Mouse (Mus musculus) heart, embryonic 11.5 days (tissue): ENCODE measurements around the gene Ripk3. TPM values are rescaled to one million over a fixed set of nuclear protein-coding genes. Genes with fewer than 3 reads are reported as not detected.
A peak's percentile ranks its signal among the peaks of the same experiment; 100 is the strongest.

Source experiments
- ATAC-seq: fragments of 200-750 bp; cut with Nextera tagmentation; replicated peaks from 2 replicates; pipeline ENCODE4 v1.8.0; 2017; ENCODE audit warnings: moderate library complexity; ENCODE audit not compliant: insufficient number of reproducible peaks, low FRiP score, low TSS enrichment
- H3K27ac ChIP-seq: fragments of 300-500 bp; sonication (generic); 2 replicates; pipeline ENCODE4 v1.5.1; 2014; ENCODE audit warnings: mild to moderate bottlenecking, low read depth, low read length
- H3K27me3 ChIP-seq: fragments of 300-500 bp; sonication (generic); 2 replicates; pipeline ENCODE4 v1.6.1; 2014; ENCODE audit warnings: mild to moderate bottlenecking, low read length, mixed read lengths; ENCODE audit not compliant: control insufficient read depth, insufficient read depth
- H3K36me3 ChIP-seq: fragments of 300-500 bp; sonication (generic); 2 replicates; pipeline ENCODE4 v1.6.1; 2014; ENCODE audit warnings: mild to moderate bottlenecking, low read length, moderate library complexity, mixed read lengths; ENCODE audit not compliant: control insufficient read depth, insufficient read depth
- H3K4me1 ChIP-seq: fragments of 300-500 bp; sonication (generic); 2 replicates; pipeline ENCODE4 v1.6.1; 2014; ENCODE audit warnings: low read length; ENCODE audit not compliant: control insufficient read depth, insufficient read depth
- H3K4me2 ChIP-seq: fragments of 300-500 bp; sonication (generic); 2 replicates; pipeline ENCODE4 v1.6.1; 2014; ENCODE audit warnings: mild to moderate bottlenecking, moderate library complexity
- H3K4me3 ChIP-seq: fragments of 300-500 bp; sonication (generic); 2 replicates; pipeline ENCODE4 v1.5.1; 2014; ENCODE audit warnings: low read depth, low read length
- H3K9ac ChIP-seq: fragments of 300-500 bp; sonication (generic); 2 replicates; pipeline ENCODE4 v1.6.1; 2014; ENCODE audit warnings: mild to moderate bottlenecking, low read depth, low read length, moderate library complexity
- H3K9me3 ChIP-seq: fragments of 300-500 bp; sonication (generic); replicated peaks from 2 replicates; pipeline ENCODE4 v1.6.1; 2016; ENCODE audit warnings: low read length; ENCODE audit not compliant: control insufficient read depth
- WGBS: fragments of 180-500 bp; shearing (Covaris S2); extraction: QIAGEN DNeasy Blood & Tissue Kit; methylation state at CpG from one replicate; pipeline ENCODE4 v1.1.7; 2014; ENCODE audit not compliant: insufficient replicate concordance; 5-methylcytosine and 5-hydroxymethylcytosine counted together
- polyA plus RNA-seq: library from polyadenylated mRNA; unstranded; fragments of >200 nt; fragmentation: Nextera tagmentation; extraction: Ambion mirVana; gene quantifications from 2 replicates; pipeline ENCODE4 v1.2.1, GENCODE M21; 2014

The Ripk3 gene
- polyA plus RNA-seq, 1 experiment from 2014 or later: 19.6 TPM

GRCm38 (mm10) chr14:55783958-55784235 is 4.8 kb downstream of the Ripk3 start, which contains the start of gene Adcy4:
Adcy4 (minus strand) TSS chr14:55784095.
- peak within 1 kb of the TSS; percentile 58; the same call in 1 of the 2 replicates for H3K9ac ChIP-seq
- no peaks in the 10 kb centered on the region for H3K36me3 ChIP-seq
- H3K4me3 ChIP-seq: peak within 1 kb of the TSS; percentile 52
- H3K27ac ChIP-seq: peak within 1 kb of the TSS; percentile 73
- 2% methylated on average over 13 of the region's 13 CpGs for WGBS
- peaks cover 66% of the 10 kb centered on the region for H3K27me3 ChIP-seq
- H3K4me2 ChIP-seq: peak within 1 kb of the TSS; percentile 62
- peak; percentile 43; the same call in 1 of the 2 replicates for ATAC-seq
- peaks cover 12% of the 10 kb centered on the region; the same call in 1 of the 2 replicates for H3K4me1 ChIP-seq
- no peaks in the 10 kb centered on the region for H3K9me3 ChIP-seq

- WGBS: 1% methylated on average over 31 of the region's 31 CpGs
- peak overlapping the region; percentile 52 for H3K4me3 ChIP-seq
- no peaks in the 10 kb centered on the region for H3K9me3 ChIP-seq
- H3K4me1 ChIP-seq: peaks cover 12% of the 10 kb centered on the region; the same call in 1 of the 2 replicates
- peak overlapping the region; percentile 73 for H3K27ac ChIP-seq
- H3K27me3 ChIP-seq: peaks cover 61% of the 10 kb centered on the region
- H3K36me3 ChIP-seq: no peaks in the 10 kb centered on the region
- peak overlapping the region; percentile 58; the same call in 1 of the 2 replicates for H3K9ac ChIP-seq
- H3K4me2 ChIP-seq: peak overlapping the region; percentile 62
- ATAC-seq: peak; percentile 19; the same call in 1 of the 2 replicates
Observed at GRCm38 (mm10) chr14:55783171-55783957, 5.3 kb downstream of the Ripk3 start.

GRCm38 (mm10) chr14:55782361-55782960 is 6.2 kb downstream of the Ripk3 start:
- ATAC-seq: no peak
- WGBS: 42% methylated on average over 9 of the region's 9 CpGs
- peaks cover 52% of the 10 kb centered on the region for H3K27me3 ChIP-seq
- no peaks in the 10 kb centered on the region for H3K9me3 ChIP-seq
- H3K36me3 ChIP-seq: no peaks in the 10 kb centered on the region
- peak overlapping the region; percentile 50; the same call in 1 of the 2 replicates for H3K9ac ChIP-seq
- H3K4me3 ChIP-seq: peak overlapping the region; percentile 52
- peak overlapping the region; percentile 62 for H3K4me2 ChIP-seq
- peaks cover 13% of the 10 kb centered on the region; the same call in 1 of the 2 replicates for H3K4me1 ChIP-seq
- H3K27ac ChIP-seq: peak overlapping the region; percentile 63

- Histone ChIP-seq H3K4me2 (peak overlapping the region; percentile 62), H3K27me3 (peaks cover 41% of the 10 kb centered on the region), H3K4me3 (peak overlapping the region; percentile 5; the same call in 1 of the 2 replicates), H3K9me3 (no peaks in the 10 kb centered on the region), H3K9ac (no peak overlapping the region), H3K4me1 (peaks cover 22% of the 10 kb centered on the region), H3K36me3 (no peaks in the 10 kb centered on the region), H3K27ac (no peak overlapping the region)
- no peak for ATAC-seq
- 18% methylated on average over 14 of the region's 14 CpGs for WGBS
Observed at GRCm38 (mm10) chr14:55781310-55781709, 7.4 kb downstream of the Ripk3 start.

GRCm38 (mm10) chr14:55780736-55781135 is 7.9 kb downstream of the Ripk3 start:
- no peak overlapping the region for H3K4me2 ChIP-seq
- H3K36me3 ChIP-seq: no peaks in the 10 kb centered on the region
- no peak for ATAC-seq
- H3K27ac ChIP-seq: no peak overlapping the region
- no peaks in the 10 kb centered on the region for H3K9me3 ChIP-seq
- peaks cover 35% of the 10 kb centered on the region for H3K27me3 ChIP-seq
- 75% methylated on average over 11 of the region's 11 CpGs for WGBS
- peaks cover 22% of the 10 kb centered on the region for H3K4me1 ChIP-seq
- no peak overlapping the region for H3K4me3 ChIP-seq
- H3K9ac ChIP-seq: no peak overlapping the region

- Histone ChIP-seq H3K4me3 (no peak overlapping the region), H3K4me1 (peaks cover 22% of the 10 kb centered on the region), H3K4me2 (no peak overlapping the region), H3K9me3 (no peaks in the 10 kb centered on the region), H3K9ac (no peak overlapping the region), H3K27me3 (peaks cover 27% of the 10 kb centered on the region), H3K36me3 (no peaks in the 10 kb centered on the region), H3K27ac (no peak overlapping the region)
- ATAC-seq: no peak
- 50% methylated on average over 16 of the region's 16 CpGs for WGBS
Observed at GRCm38 (mm10) chr14:55779656-55780055, 9.0 kb downstream of the Ripk3 start.

GRCm38 (mm10) chr14:55778686-55779085 is 10.0 kb downstream of the Ripk3 start:
- WGBS: 88% methylated on average over 15 of the region's 15 CpGs
- no peak for ATAC-seq
- no peak overlapping the region for H3K4me2 ChIP-seq

GRCm38 (mm10) chr14:55777806-55778205 is 10.9 kb downstream of the Ripk3 start:
- 76% methylated on average over 11 of the region's 11 CpGs for WGBS
- H3K9ac ChIP-seq: no peak overlapping the region

More at GRCm38 (mm10) chr14:55778686-55779085, 10.0 kb downstream of the Ripk3 start:
- Histone ChIP-seq H3K9ac (no peak overlapping the region), H3K9me3 (no peaks in the 10 kb centered on the region), H3K4me3 (no peak overlapping the region), H3K36me3 (no peaks in the 10 kb centered on the region), H3K4me1 (peaks cover 18% of the 10 kb centered on the region), H3K27me3 (peaks cover 17% of the 10 kb centered on the region), H3K27ac (no peak overlapping the region)

More at GRCm38 (mm10) chr14:55777806-55778205, 10.9 kb downstream of the Ripk3 start:
- Histone ChIP-seq H3K9me3 (no peaks in the 10 kb centered on the region), H3K4me2 (no peak overlapping the region), H3K27ac (no peak overlapping the region), H3K27me3 (peaks cover 13% of the 10 kb centered on the region), H3K4me3 (no peak overlapping the region), H3K36me3 (no peaks in the 10 kb centered on the region), H3K4me1 (peaks cover 18% of the 10 kb centered on the region)
- ATAC-seq: no peak
